Mouse (Mus musculus) ES-Bruce4 (cell line): ENCODE data around the gene Sh3bp2.

Experiments
- CTCF ChIP-seq: IDR thresholded peaks from one replicate; pipeline ENCODE4 v1.8.1; 2011; ENCODE audit warnings: low read depth, low read length
- POLR2A ChIP-seq: IDR thresholded peaks from one replicate; pipeline ENCODE4 v1.8.1; 2011; ENCODE audit warnings: low read length; ENCODE audit not compliant: insufficient read depth

GRCm38 (mm10) chr5:34488741-34489417, 36.8 kb upstream of the Sh3bp2 start:
- TF ChIP-seq CTCF (no peak), POLR2A (no peak)
